Mouse (Mus musculus) frontal cortex, postnatal 14 days (tissue): ENCODE measurements at regions not wholly inside any gene's neighbourhood (a gene's known extent, or its start where the extent isn't known, plus 50 kb on each side); places are given as distances from the start of the nearest gene placed in this dataset.

Experiments
- DNase-seq, 2 experiments: peaks; one replicate each; pipeline ENCODE4 v3.0.0; 2022; ENCODE audit warnings: low spot score in 2 of 2

- DNase-seq: no peak
Measured at GRCm38 (mm10) chr5:7779827-7780226, 180.4 kb upstream of the Steap4 start.

- DNase-seq: no peak
Measured at GRCm38 (mm10) chr5:7782235-7782634, 178.0 kb upstream of the Steap4 start.

GRCm38 (mm10) chr5:7788406-7788805, 171.9 kb upstream of the Steap4 start:
- DNase-seq: no peak

- no peak for DNase-seq
Measured at GRCm38 (mm10) chr5:7789126-7789525, 171.1 kb upstream of the Steap4 start.

GRCm38 (mm10) chr5:7820592-7820991, 139.7 kb upstream of the Steap4 start:
- DNase-seq: no peak

- no peak for DNase-seq
Measured at GRCm38 (mm10) chr5:7821700-7822099, 138.6 kb upstream of the Steap4 start.

- no peak for DNase-seq
Measured at GRCm38 (mm10) chr5:7829618-7830017, 130.6 kb upstream of the Steap4 start.

- no peak for DNase-seq
Measured at GRCm38 (mm10) chr5:7833812-7834211, 126.4 kb upstream of the Steap4 start.

- DNase-seq: no peak
Measured at GRCm38 (mm10) chr5:7863047-7863446, 97.2 kb upstream of the Steap4 start.

- DNase-seq: no peak
Measured at GRCm38 (mm10) chr5:7866041-7866641, 94.1 kb upstream of the Steap4 start.

- peak in 1 of 2 experiments; percentile 52 for DNase-seq
Measured at GRCm38 (mm10) chr5:7899537-7899936, 60.7 kb upstream of the Steap4 start.
